ENCODE assay signal across 11 mouse cellular contexts in the genomic region with DNA sequence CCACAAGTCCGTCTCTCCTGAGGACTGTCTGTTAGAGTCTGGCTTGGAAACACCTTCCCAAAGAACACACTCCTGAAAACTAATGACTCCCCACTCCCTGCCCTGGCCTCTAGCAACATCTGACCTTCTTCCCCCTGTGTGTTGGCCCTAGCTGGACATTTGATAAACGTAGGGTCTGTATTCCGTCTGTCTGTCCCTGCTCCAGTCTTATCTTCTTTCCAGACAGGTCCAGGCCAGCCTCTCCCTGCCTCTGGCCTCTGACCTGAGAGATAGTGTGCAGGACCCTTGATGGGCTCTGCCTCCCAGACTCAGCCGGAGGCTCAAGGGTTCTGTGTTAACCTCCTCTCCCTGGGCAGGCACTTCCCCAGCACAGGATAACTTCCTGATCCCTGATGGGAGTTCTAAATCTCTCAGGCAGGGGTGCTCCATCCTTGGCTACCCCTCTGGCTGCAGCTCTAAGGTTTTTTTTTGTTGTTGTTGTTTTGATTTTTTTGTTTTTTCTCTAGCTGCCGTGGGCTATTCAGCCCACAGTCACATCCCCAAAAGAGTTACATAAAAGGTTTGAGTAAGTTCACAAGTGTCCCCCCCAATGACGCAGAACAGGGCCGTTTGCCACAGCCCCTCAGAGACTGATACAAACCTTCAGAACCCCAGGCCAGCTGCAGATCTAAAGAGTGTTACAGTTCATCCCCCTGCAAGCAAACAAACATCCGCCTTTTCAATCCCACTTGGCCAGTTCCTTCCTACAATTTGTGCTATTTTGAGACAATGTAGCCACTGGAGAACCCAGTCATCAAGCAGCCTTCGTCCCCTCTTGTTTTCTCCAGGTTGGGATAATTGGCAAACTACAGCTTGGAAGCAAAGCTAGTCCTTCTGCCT. TPM values are rescaled to one million over a fixed set of nuclear protein-coding genes. Genes with fewer than 3 reads are reported as not detected.
DNase-seq lines count a peak whose midpoint lies in the region; ATAC-seq and TF ChIP-seq lines count a peak whose summit lies in the region.
"Had no signal": no experiment of that assay in that cellular context is flagged by ENCODE, and none has a peak within 500 bp of the region (broad histone marks: within the 10 kb centered on the region; RNA-seq: fewer than 3 reads in every experiment).

No protein-coding gene starts in this region.

- peaks cover 7% of the 10 kb centered on the region; the same call in 1 of the 2 replicates for H3K4me1 ChIP-seq in kidney, adult 2 months (ENCODE audit: control insufficient read depth, insufficient read depth, low read length)
- no peaks in the 10 kb centered on the region for H3K4me1 ChIP-seq in neural tube, embryonic 11.5 days (ENCODE audit: control insufficient read depth, insufficient read depth, low read length)
- peaks cover 12% of the 10 kb centered on the region for H3K4me1 ChIP-seq in hindbrain, embryonic 15.5 days (replicated peaks)
- H3K4me1 ChIP-seq: megakaryocyte, embryonic 14.5 days had no signal

- H3K9ac ChIP-seq in neural tube, embryonic 11.5 days (ENCODE audit: low read length), result no peak overlapping the region
- no peak overlapping the region for H3K9ac ChIP-seq in hindbrain, embryonic 15.5 days

- H3K4me3 ChIP-seq in kidney, adult 2 months (ENCODE audit: insufficient read depth, low read depth, low read length), result no peak overlapping the region
- no peak overlapping the region for H3K4me3 ChIP-seq in neural tube, embryonic 11.5 days (ENCODE audit: low read depth, low read length)
- H3K4me3 ChIP-seq in hindbrain, embryonic 15.5 days, result no peak overlapping the region
- H3K4me3 ChIP-seq: megakaryocyte, embryonic 14.5 days had no signal

- H3K9me3 ChIP-seq in neural tube, embryonic 11.5 days (ENCODE audit: control insufficient read depth, low read length), result no peaks in the 10 kb centered on the region
- no peaks in the 10 kb centered on the region for H3K9me3 ChIP-seq in hindbrain, embryonic 15.5 days
- H3K9me3 ChIP-seq: megakaryocyte, embryonic 14.5 days had no signal

- 52% methylated on average over 9 of the region's 9 CpGs for WGBS in kidney, adult 2 months
- WGBS in neural tube, embryonic 11.5 days, result 48% methylated on average over 9 of the region's 9 CpGs
- WGBS in hindbrain, embryonic 15.5 days, result 71% methylated on average over 9 of the region's 9 CpGs

- H3K4me2 ChIP-seq in neural tube, embryonic 11.5 days (ENCODE audit: low read depth), result no peak overlapping the region
- H3K4me2 ChIP-seq in hindbrain, embryonic 15.5 days, result no peak overlapping the region

- H3K36me3 ChIP-seq in kidney, adult 2 months (ENCODE audit: control insufficient read depth, insufficient read depth, low read length), result no peaks in the 10 kb centered on the region
- H3K36me3 ChIP-seq in neural tube, embryonic 11.5 days (ENCODE audit: control insufficient read depth, insufficient read depth, low read length), result no peaks in the 10 kb centered on the region
- H3K36me3 ChIP-seq in hindbrain, embryonic 15.5 days, result no peaks in the 10 kb centered on the region

- TF ChIP-seq POLR2A in kidney, adult 2 months (IDR thresholded peaks at IDR 0.05; ENCODE audit: low read depth, low read length), result no peak

- TF ChIP-seq CTCF in kidney, adult 2 months (conservative IDR thresholded peaks at IDR 0.05; ENCODE audit: insufficient read depth, insufficient read length, low read depth, low read length), result no peak

- no peak for DNase-seq in kidney, adult 2 months
- no peak for DNase-seq in kidney, adult 11 months
- DNase-seq in neural tube, embryonic 11.5 days (ENCODE audit: low spot score), result no peak
- DNase-seq in neural tube, embryonic 10.5 days (ENCODE audit: extremely low spot score, low spot score), result no peak
- DNase-seq in yolk sac, embryonic 10.5 days (ENCODE audit: low spot score), result peak; percentile 72
- DNase-seq in urinary bladder, adult 18-20 months (ENCODE audit: low spot score in 2 of 2), result no peak
- DNase-seq in ovary, postnatal 14 days (ENCODE audit: low spot score), result no peak
- DNase-seq: cerebellum, adult 9-11 months; layer of hippocampus, postnatal 36 days had no signal

- H3K27ac ChIP-seq in kidney, adult 2 months (ENCODE audit: insufficient read depth, low read depth, low read length), result peak overlapping the region; percentile 84
- H3K27ac ChIP-seq in neural tube, embryonic 11.5 days (ENCODE audit: low read depth, low read length), result peak overlapping the region; percentile 23; the same call in 1 of the 2 replicates
- H3K27ac ChIP-seq in hindbrain, embryonic 15.5 days (replicated peaks), result peak overlapping the region; percentile 43; the same call in 1 of the 2 replicates

- ATAC-seq in neural tube, embryonic 11.5 days (ENCODE audit: insufficient read depth, low FRiP score, low TSS enrichment), result no peak
- no peak for ATAC-seq in hindbrain, embryonic 15.5 days (ENCODE audit: low FRiP score, low read depth)

- H3K27me3 ChIP-seq in kidney, adult 2 months (replicated peaks; ENCODE audit: control insufficient read depth, insufficient read depth, low read length), result no peaks in the 10 kb centered on the region
- H3K27me3 ChIP-seq in neural tube, embryonic 11.5 days (ENCODE audit: control insufficient read depth, insufficient read depth, low read length), result no peaks in the 10 kb centered on the region
- no peaks in the 10 kb centered on the region for H3K27me3 ChIP-seq in hindbrain, embryonic 15.5 days

RNA-seq across cellular contexts. Expression of a gene that starts 23.9 kb away (rescaled TPM):
- 14.3 and 15.0 TPM in 2 replicates for polyA plus RNA-seq in kidney, adult 2 months (2012; rRNA removed)
- 1.3 and 1.5 TPM in 2 replicates for polyA plus RNA-seq in neural tube, embryonic 11.5 days (2014; fragmentation: Nextera tagmentation; extraction: Ambion mirVana)
- polyA plus RNA-seq in hindbrain, embryonic 15.5 days (2015; fragmentation: Nextera tagmentation; extraction: Ambion mirVana), result 3.8 and 3.9 TPM in 2 replicates

RNA-seq across cellular contexts. Expression of a gene that starts 29.6 kb away (rescaled TPM):
- not detected in 2 replicates for polyA plus RNA-seq in kidney, adult 2 months (2012; rRNA removed)
- polyA plus RNA-seq in neural tube, embryonic 11.5 days (2014; fragmentation: Nextera tagmentation; extraction: Ambion mirVana), result not detected in 2 replicates
- not detected in 2 replicates for polyA plus RNA-seq in hindbrain, embryonic 15.5 days (2015; fragmentation: Nextera tagmentation; extraction: Ambion mirVana)

Comparison
In these comparisons a context has a peak if more than half of its experiments do, and no peak if none do; other contexts are left out.
1. H3K27ac ChIP-seq: peak in every context shown above with its lines; median percentile 84 in kidney, adult 2 months; 43 in hindbrain, embryonic 15.5 days; 23 in neural tube, embryonic 11.5 days.